Mouse (Mus musculus) kidney, postnatal 4 days (tissue): Measurements from ENCODE around the gene Slc44a3.
"Not testable (repeated sequence)": the region's sequence is repeated elsewhere in the genome, so short reads cannot be mapped to it uniquely, and the experiment has no call there.

Experiments
- DNase-seq, 2 experiments: peaks; one replicate each; pipeline ENCODE4 v3.0.0; 2021; ENCODE audit warnings: mixed read lengths in 2 of 2

Slc44a3 gene

DNA sequence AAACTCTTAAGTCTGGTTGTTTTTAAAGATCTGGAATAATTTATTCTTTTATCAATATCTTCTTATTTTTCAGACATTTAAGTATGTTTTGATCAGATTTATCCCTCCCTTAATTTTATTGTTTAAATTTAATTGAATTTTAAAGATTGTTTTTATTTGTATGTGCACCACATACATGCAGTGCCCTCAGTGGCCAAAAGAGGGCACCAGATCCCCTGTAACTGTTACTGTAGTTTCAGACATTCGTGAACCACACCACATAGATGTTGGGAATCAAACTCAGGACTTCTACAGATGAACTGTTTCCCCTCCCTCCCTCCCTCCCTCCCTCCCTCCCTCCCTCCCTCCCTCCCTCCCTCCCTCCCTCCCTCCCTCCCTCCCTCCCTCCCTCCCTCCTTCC is 18.2 kb upstream of the Slc44a3 start:
- peak; percentile 82 to 83 for DNase-seq

DNA sequence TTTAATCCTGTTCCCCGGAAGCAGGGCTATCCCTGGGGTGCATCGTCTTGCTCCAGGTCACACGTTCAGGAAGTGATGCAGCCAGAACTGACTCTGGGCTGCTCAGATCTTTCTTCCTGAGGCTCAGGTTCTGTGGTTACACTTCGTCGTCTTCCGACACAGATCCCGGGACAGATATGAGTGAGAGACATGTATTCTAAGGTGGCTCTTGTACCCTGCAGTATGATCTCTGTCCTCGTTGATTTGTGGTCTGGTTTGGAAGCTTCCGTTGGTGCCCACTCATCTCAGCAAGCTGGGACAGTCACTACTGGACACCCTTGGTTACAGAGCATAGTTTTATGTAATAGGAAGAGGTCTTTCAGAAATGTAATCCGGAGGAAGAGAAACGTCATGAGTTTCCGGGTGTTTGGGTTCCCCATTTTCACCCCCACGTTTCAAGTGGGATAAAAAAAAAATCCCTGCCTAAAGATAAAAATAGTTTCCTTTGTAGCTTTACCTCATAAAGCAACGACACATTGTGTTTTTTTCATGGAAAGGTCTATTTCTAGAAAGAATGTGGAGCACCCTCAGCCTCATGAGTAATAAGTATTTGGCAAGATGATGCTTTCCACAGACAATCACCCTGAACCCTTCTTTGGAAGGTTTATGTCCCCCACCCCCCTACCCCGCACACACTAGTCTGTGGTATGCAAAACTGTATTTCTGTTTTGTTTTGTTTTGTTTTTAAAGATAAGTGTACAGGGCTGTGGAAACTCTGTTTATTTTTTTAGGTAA is 15.8 kb upstream of the Slc44a3 start:
- no peak for DNase-seq

GRCm38 (mm10) chr3:121540621-121541020 is 8.4 kb upstream of the Slc44a3 start:
- no peak for DNase-seq

GRCm38 (mm10) chr3:121539871-121540431 is 7.7 kb upstream of the Slc44a3 start:
- peak in 1 of 2 experiments; percentile 33 for DNase-seq

- not testable (repeated sequence) for DNase-seq
These were observed 6.6 kb upstream of the Slc44a3 start for GRCm38 (mm10) chr3:121538847-121539246.

DNA sequence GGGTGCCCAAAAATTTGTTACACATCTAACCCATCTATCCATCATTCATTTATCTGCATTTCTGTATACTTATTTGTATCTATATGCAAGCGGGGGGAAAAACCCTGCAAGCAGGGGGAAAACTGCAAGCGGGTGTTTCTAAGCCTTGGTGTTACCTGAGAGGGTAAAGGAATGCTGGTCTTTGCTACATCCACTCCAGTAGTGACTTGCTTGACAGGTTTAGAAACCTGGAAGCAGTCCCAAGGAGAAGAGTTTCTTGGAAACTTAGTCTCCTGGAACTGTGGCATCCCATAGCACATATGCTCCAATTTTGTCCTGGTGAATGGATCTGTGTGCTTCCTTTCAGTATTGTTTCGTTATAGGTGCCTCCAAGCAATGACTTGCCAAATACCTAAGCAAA is 5.8 kb upstream of the Slc44a3 start:
- DNase-seq, result no peak

GRCm38 (mm10) chr3:121536803-121537202 is 4.6 kb upstream of the Slc44a3 start:
- no peak for DNase-seq

- peak; percentile 60 to 66 for DNase-seq
These were observed 3.8 kb upstream of the Slc44a3 start for GRCm38 (mm10) chr3:121535813-121536504.

DNA sequence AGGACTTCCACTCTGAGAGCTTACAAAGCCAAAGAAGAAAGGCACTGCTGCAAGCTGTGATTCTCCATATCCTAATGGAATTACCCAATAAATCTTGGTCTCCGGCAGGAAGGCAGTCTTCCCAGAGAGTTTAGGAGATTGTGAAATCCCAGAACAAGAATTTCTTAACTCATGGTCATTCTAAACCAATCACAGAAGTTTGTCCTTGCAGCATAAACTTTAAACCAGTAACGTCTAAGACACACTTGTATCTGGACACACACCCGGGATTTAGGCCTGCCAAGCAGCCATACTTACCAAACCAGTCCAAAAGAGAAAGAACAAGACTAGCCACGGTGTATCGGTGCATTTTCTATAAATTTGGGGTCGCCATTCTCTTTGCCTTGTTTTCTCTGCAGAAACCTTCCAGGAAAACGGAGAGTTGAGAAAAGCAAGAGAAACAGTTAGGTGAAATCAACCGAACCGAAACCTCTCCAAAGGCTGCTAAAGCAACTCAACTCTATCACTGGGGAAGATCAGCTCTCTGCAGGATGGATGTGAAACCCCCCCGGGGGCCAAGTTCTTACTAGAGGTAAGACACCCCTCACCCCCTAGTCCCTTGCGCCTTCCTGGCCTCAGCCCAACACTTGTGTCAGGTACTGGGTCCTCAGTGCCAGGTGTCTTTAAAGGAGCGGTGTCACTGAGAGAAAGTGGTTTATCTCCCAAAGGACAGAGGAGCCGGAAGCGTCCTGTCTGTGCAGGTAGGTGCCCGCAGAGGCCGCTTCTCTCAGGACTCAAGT is 645 bp downstream of the Slc44a3 start:
- peak; percentile 18 to 35 for DNase-seq

DNA sequence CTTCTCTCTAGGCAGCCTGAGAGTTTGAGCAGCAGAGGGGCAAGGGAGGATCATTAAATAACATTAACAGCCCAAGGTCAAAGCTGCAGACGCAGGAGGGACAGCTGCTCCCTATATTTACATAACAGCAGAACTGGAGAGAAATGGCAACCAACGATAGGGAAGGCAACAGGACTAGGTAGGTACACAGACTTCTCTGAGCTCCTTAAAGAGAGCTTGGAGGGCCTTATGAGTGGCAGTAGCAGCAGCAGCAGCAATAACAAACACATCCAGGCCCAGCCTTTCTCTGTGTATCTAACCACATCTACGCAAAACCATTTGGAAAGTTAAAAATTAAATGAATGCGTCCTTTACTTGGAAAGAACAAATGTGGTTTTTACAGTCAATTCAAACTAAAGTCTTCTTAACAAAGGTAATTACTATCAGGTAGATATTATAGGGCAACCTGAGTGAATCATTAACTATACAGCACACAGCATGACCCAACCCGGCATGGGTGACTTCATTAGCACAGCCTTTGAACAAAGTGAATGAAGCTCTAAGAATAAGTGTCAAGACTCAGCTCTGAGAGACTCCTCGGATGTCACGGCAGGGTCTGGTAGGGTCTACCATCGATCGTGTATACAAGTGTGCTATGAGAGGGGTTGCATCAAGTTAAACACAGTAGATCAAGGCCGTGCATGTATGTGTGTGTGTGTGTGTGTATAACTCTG is 1.5 kb downstream of the Slc44a3 start:
- peak; percentile 39 to 58 for DNase-seq

DNA sequence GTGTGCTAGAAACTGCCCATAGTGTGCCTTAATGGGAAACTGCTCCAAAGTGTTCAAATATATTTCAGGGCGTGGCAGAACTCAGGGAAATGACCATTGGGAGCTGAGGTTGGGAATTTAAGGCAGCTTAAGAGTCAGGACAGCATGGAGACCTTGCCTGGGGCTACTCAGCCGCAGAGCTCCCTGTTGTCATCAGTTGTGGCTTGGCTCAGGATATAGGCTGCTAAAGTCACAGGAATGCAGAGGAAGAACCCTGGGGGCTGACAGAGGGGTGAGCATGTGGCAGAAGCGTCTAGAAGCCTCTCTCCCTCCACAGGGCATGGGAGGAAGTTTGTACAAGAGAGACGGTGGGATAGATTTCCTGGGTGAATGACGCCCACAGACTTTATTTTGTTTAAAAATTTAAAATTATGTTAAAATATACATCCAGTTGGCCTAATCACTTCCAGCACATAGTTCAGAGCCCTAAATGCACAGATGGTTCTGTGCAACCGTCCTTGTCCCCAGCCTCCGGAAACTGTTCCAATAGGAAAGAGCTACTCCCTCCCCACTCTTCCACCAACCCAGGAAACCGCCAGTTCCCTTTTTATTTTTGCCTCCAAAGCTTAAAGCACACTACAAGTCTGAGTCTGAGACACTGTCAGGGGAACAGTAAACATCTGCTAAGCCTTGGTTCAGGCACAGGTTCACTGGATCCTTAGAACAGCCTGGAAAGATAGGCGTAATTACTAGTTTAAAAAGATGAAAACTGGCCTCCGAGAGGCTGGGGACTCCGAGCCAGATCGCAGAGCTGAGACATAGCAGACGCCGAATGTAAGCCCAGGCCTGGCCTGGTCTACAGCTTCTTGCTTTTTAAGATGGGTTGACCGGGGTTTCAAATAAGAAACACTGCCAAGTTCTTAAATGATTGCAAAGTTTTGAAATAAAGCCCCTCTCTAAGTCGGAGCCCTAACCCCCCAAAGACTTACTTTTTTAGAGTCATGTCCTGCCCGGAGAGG is 5.8 kb downstream of the Slc44a3 start:
- no peak for DNase-seq

GRCm38 (mm10) chr3:121521633-121522125 is 10.5 kb downstream of the Slc44a3 start:
- DNase-seq, result no peak

DNA sequence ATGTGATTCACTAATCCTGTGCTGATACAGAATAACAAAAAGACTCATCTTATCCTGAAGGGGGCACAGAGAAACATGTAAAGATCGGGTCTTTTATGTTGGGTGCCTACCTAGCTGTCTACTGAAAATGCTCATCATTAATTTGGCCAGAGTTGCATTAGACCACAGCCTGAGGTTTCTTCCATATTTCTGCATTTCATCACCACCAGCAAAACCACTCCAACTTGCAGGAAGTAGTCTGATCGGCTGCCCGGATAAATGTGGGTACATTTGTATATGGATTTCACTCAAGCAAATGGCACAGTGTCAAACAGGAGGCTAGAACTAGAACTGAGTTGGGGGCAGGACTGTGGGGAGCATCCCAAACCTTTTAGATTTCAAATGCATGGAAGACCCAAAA is 11.1 kb downstream of the Slc44a3 start:
- DNase-seq, result no peak

DNA sequence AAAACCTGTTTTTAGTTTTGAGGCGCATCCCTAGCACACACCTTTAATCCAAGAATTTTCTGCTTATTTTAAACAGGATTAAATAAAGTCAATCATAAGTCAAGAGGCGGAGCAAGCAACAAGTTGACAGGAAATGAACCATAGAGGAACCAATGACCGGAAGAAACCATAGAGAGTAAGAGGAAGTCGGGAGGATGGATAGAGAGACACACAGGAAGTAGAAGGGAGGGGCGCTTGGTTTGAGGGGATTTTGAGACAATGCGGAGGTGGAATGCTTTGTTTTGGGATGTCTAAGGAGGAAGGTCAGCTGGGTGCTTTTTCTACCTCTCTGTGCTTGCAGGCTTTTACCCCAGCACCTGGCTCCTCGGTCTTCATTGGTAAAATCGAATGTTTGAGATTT is 15.2 kb downstream of the Slc44a3 start:
- no peak for DNase-seq

- no peak for DNase-seq
These were observed 23.1 kb downstream of the Slc44a3 start for GRCm38 (mm10) chr3:121509141-121509540.

GRCm38 (mm10) chr3:121507678-121508077 is 24.5 kb downstream of the Slc44a3 start:
- DNase-seq, result no peak

DNA sequence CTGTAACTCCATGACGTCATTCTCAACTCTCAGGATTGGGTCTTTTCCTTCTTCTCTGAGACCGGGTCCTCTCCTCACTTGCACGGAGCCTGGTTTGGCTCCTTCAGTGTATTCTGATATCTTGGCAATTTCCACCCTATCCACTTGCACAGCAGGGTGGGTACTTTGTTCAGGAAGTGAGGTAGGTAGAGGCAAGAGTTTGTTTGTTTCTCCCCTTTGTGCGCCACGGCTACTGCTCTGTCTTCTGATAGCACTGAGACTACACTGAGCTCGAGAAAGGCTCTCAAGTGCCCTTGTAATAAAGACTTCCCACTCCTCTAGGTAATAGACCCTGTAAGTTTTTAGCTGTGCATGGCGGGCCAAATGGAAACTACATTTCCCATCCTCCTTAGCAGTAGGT is 25.4 kb downstream of the Slc44a3 start:
- DNase-seq, result no peak

DNA sequence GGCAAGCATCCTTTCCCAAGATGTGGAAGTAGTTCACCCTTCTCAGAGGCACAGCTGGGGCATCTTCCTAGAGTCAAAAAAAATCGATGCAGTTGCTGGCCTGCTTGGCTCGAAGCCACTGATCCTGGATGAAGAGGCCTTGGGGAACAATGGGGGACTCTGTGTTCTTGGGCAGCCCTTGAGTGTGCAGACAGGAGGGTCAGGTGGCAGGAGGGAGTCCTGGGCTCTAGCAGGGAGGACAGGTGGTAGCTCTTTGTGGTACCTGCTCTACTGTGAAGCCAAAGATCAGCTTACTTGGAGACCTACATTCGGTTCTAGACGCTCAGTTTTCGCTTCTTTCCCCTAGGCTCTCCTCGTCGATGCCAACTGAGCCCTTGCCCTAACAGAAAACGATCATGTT is 26.0 kb downstream of the Slc44a3 start:
- no peak for DNase-seq

DNA sequence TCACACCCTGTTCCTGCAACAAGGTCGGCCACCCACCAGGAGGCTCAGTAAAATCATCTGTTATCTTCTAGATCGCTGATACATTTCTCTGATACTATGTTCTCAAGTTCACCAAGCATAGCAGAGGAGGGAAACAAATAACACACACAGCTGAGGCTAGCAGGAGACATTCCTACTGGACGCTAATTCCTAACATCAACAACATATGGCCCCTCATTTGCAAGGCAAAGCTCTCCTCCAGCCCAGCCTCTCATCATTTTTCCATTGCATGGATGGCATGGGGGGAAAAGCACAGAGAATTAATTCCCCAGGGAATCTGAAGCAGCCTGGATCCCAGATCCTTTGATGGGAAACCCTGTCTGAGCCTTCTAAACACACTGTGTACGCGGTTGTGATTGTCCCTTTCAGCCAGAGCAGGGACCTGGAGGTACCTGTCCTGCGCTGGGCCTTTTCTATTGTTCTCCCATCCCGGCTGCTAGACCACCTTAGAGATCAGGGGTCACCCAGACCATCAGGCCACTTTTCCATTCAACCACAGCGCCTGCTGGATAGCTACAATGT is 27.2 kb downstream of the Slc44a3 start:
- DNase-seq, result no peak

GRCm38 (mm10) chr3:121500734-121501133 is 31.5 kb downstream of the Slc44a3 start:
- DNase-seq, result no peak

DNA sequence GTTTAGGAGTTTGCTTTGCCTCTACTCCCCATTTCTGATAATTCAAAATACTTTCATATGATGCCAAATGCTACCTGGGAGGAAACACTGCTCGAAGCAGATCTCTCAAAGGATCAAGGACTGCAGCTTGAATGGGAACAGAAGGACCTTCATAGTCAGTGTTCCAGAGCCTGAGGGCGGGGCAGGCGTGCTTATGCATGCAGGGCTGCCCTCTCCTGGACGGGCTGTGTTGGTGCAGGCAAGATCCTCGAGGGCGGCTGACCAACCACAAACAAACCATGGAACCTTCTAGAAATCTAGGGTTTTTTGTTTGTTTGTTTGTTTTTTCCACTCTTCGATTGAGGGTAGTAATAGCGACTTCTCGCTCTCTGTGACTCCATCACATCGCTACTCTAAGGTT is 32.0 kb downstream of the Slc44a3 start:
- DNase-seq, result peak; percentile 84 to 87
